In the genomic region with DNA sequence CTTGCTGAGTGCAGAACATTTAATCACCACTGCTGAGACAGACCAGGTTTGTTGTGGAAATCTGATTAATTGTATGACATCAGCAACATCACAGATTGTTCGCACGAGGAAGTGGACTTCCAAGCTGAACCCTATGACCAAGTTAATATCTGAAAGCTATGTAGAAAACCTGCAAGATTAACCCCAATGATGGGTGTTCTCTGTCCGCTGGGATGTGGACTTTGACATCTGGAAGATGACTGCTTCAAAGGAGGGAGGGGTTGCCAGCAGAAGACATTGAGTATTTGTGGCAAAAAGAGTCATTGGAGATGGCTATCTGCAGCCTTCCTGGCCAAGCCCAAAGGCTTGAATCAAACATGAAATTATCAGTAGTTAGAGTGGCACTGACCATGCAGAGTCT, we compare ENCODE assay signal across 20 mouse cellular contexts.
DNase-seq lines count a peak whose midpoint lies in the region; ATAC-seq and TF ChIP-seq lines count a peak whose summit lies in the region.
"Had no signal": no experiment of that assay in that cellular context is flagged by ENCODE, and none has a peak within 500 bp of the region (broad histone marks: within the 10 kb centered on the region; RNA-seq: fewer than 3 reads in every experiment).

No protein-coding gene starts in this region.

- H3K4me1 ChIP-seq in kidney, embryonic 16.5 days (ENCODE audit: insufficient read depth, low read length): no peaks in the 10 kb centered on the region; the same call in 1 of the 2 replicates
- H3K4me1 ChIP-seq in lung, adult 2 months (ENCODE audit: control insufficient read depth, insufficient read depth, low read length): peaks cover 5% of the 10 kb centered on the region; the same call in 1 of the 2 replicates
- H3K4me1 ChIP-seq: forebrain, embryonic 13.5 days; forebrain, embryonic 15.5 days had no signal

- H3K9me3 ChIP-seq in kidney, embryonic 16.5 days (ENCODE audit: low read length): peaks cover 8% of the 10 kb centered on the region; the same call in 1 of the 2 replicates
- H3K9me3 ChIP-seq: forebrain, embryonic 13.5 days; forebrain, embryonic 15.5 days had no signal

- DNase-seq in kidney, adult 8-10 months: peak; percentile 13 to 42
- DNase-seq in kidney, postnatal 4 days: no peak
- peak; percentile 30 to 36 for DNase-seq in kidney, postnatal 36 days
- DNase-seq in lung, adult 2 months: no peak
- DNase-seq: adrenal gland, adult 8-10 months; adrenal gland, postnatal 14 days; adrenal gland, postnatal 36 days; cerebellum, adult 11-12 months; cerebellum, adult 2 months; cerebellum, adult 9-10 months; cerebellum, postnatal 10 days; cerebellum, postnatal 25 days; forebrain, postnatal 0 days had no signal

- TF ChIP-seq CTCF in lung, adult 2 months (IDR thresholded peaks at IDR 0.05; ENCODE audit: insufficient read depth, low read length): no peak

- no peaks in the 10 kb centered on the region for H3K36me3 ChIP-seq in kidney, embryonic 16.5 days (ENCODE audit: insufficient read depth, low read length)
- H3K36me3 ChIP-seq: embryonic facial prominence, embryonic 10.5 days; embryonic facial prominence, embryonic 12.5 days; forebrain, embryonic 15.5 days had no signal

- H3K4me2 ChIP-seq in kidney, embryonic 16.5 days (replicated peaks; ENCODE audit: low read depth, low read length): no peak overlapping the region
- H3K4me2 ChIP-seq: embryonic facial prominence, embryonic 12.5 days; forebrain, embryonic 13.5 days; forebrain, embryonic 15.5 days had no signal

- no peak overlapping the region for H3K27ac ChIP-seq in kidney, embryonic 16.5 days (ENCODE audit: low read length)
- H3K27ac ChIP-seq: embryonic facial prominence, embryonic 10.5 days; embryonic facial prominence, embryonic 12.5 days; forebrain, embryonic 13.5 days; forebrain, embryonic 15.5 days had no signal

- no peak overlapping the region for H3K4me3 ChIP-seq in kidney, embryonic 16.5 days (ENCODE audit: low read length)
- no peak overlapping the region for H3K4me3 ChIP-seq in lung, adult 2 months (replicated peaks; ENCODE audit: extremely low read depth, low read depth, low read length)
- H3K4me3 ChIP-seq: embryonic facial prominence, embryonic 10.5 days; embryonic facial prominence, embryonic 12.5 days; forebrain, embryonic 13.5 days; forebrain, embryonic 15.5 days had no signal

- no peaks in the 10 kb centered on the region for H3K27me3 ChIP-seq in kidney, embryonic 16.5 days (ENCODE audit: insufficient read depth, low read length)
- H3K27me3 ChIP-seq: embryonic facial prominence, embryonic 12.5 days; forebrain, embryonic 13.5 days; forebrain, embryonic 15.5 days; Patski had no signal

- H3K9ac ChIP-seq in kidney, embryonic 16.5 days (replicated peaks; ENCODE audit: low read length): no peak overlapping the region
- H3K9ac ChIP-seq: embryonic facial prominence, embryonic 12.5 days; forebrain, embryonic 13.5 days; forebrain, embryonic 15.5 days; forebrain, postnatal 0 days had no signal

- 85% methylated on average over 3 of the region's 3 CpGs for WGBS in kidney, embryonic 16.5 days
- 93% methylated on average over 3 of the region's 3 CpGs for WGBS in lung, adult 2 months

- ATAC-seq in kidney, embryonic 16.5 days (ENCODE audit: low FRiP score, low TSS enrichment): no peak
- ATAC-seq: activated CD4-positive, CD25-positive, alpha-beta regulatory T cell, adult 4 months; forebrain, embryonic 13.5 days; forebrain, embryonic 15.5 days; forebrain, postnatal 0 days; Patski had no signal

- TF ChIP-seq POLR2A in lung, adult 2 months (IDR thresholded peaks at IDR 0.05; ENCODE audit: borderline replicate concordance, extremely low read depth, low read depth, low read length): no peak

Comparison
In these comparisons a context has a peak if more than half of its experiments do, and no peak if none do; other contexts are left out.
1. DNase-seq: peak in kidney, adult 8-10 months (2 of 2) and kidney, postnatal 36 days (2 of 2); none in kidney, postnatal 4 days (0 of 2) and lung, adult 2 months (single experiment).